In genomic region chr3:104863786-104864650, GRCm38 (mm10) we compare ENCODE assay signal across 8 mouse cellular contexts. TPM values are rescaled to one million over a fixed set of nuclear protein-coding genes. Genes with fewer than 3 reads are reported as not detected.
DNase-seq lines count a peak whose midpoint lies in the region; ATAC-seq and TF ChIP-seq lines count a peak whose summit lies in the region.

TSS of gene St7l (plus strand) at chr3:104864005.
TSS of gene Capza1 (minus strand) at chr3:104864505.

- WGBS in forebrain, embryonic 10.5 days, result under 1% methylated on average over 43 of the region's 43 CpGs
- under 1% methylated on average over 42 of the region's 43 CpGs for WGBS in heart, embryonic 16.5 days
- under 1% methylated on average over 43 of the region's 43 CpGs for WGBS in liver, embryonic 15.5 days (ENCODE audit: insufficient replicate concordance)
- under 1% methylated on average over 43 of the region's 43 CpGs for WGBS in neural tube, embryonic 14.5 days

- TF ChIP-seq EP300 in CH12.LX (IDR thresholded peaks at IDR 0.05; ENCODE audit: low read length), result no peak

- peaks cover 59% of the 10 kb centered on the region for H3K79me2 ChIP-seq in CH12.LX (replicated peaks; ENCODE audit: control insufficient read depth, extremely low read depth, insufficient read depth, poor library complexity, severe bottlenecking)

- no peak; the same call in 1 of the 2 replicates for TF ChIP-seq RAD21 in CH12.LX (IDR thresholded peaks at IDR 0.05; ENCODE audit: low read depth, low read length)

- H3K27me3 ChIP-seq in CH12.LX (replicated peaks), result no peaks in the 10 kb centered on the region
- H3K27me3 ChIP-seq in forebrain, embryonic 10.5 days (ENCODE audit: poor library complexity, severe bottlenecking), result no peaks in the 10 kb centered on the region
- no peaks in the 10 kb centered on the region for H3K27me3 ChIP-seq in heart, embryonic 16.5 days (ENCODE audit: control insufficient read depth, insufficient read depth, low read length)
- H3K27me3 ChIP-seq in liver, embryonic 15.5 days, result no peaks in the 10 kb centered on the region
- no peaks in the 10 kb centered on the region for H3K27me3 ChIP-seq in neural tube, embryonic 14.5 days (ENCODE audit: control insufficient read depth, insufficient read depth, low read length)

- ATAC-seq in heart, embryonic 16.5 days (replicated peaks; ENCODE audit: extremely low read depth, insufficient read depth, low FRiP score), result peak; percentile 95
- peak; percentile 93 for ATAC-seq in liver, embryonic 15.5 days (ENCODE audit: insufficient read depth)
- ATAC-seq in neural tube, embryonic 14.5 days (ENCODE audit: low read depth), result peak; percentile 98

- no peak for TF ChIP-seq CTCF in CH12.LX (conservative IDR thresholded peaks at IDR 0.05 in 1 of 2, IDR thresholded peaks at IDR 0.05 in 1 of 2; ENCODE audit: low read depth in 2 of 2, low read length in 2 of 2)

- H3K27ac ChIP-seq in CH12.LX (ENCODE audit: insufficient read depth, low read depth), result peak within 1 kb of the TSS; percentile 72
- H3K27ac ChIP-seq in forebrain, embryonic 10.5 days, result peak within 1 kb of the TSS; percentile 93
- H3K27ac ChIP-seq in heart, embryonic 16.5 days (ENCODE audit: low read length), result peak within 1 kb of the TSS; percentile 99
- H3K27ac ChIP-seq in liver, embryonic 15.5 days (replicated peaks), result peak within 1 kb of the TSS; percentile 93
- peak within 1 kb of the TSS; percentile 94 for H3K27ac ChIP-seq in neural tube, embryonic 14.5 days (ENCODE audit: low read depth, low read length)

- H3K4me1 ChIP-seq in CH12.LX (ENCODE audit: control insufficient read depth in 1 of 2, insufficient read depth in 2 of 2), result peaks cover 4 to 42% of the 10 kb centered on the region in 2 experiments; a peak in 2 of 4 replicates
- peaks cover 39% of the 10 kb centered on the region for H3K4me1 ChIP-seq in forebrain, embryonic 10.5 days
- H3K4me1 ChIP-seq in heart, embryonic 16.5 days (ENCODE audit: control insufficient read depth, insufficient read depth, low read length), result peaks cover 33% of the 10 kb centered on the region
- H3K4me1 ChIP-seq in liver, embryonic 15.5 days (replicated peaks), result peaks cover 56% of the 10 kb centered on the region
- peaks cover 23% of the 10 kb centered on the region for H3K4me1 ChIP-seq in neural tube, embryonic 14.5 days (ENCODE audit: control insufficient read depth, insufficient read depth, low read length)

- H3K9ac ChIP-seq in CH12.LX (ENCODE audit: insufficient read depth, low read depth), result peak within 1 kb of the TSS; percentile 90
- H3K9ac ChIP-seq in heart, embryonic 16.5 days (ENCODE audit: low read length), result peak within 1 kb of the TSS; percentile 100
- peak within 1 kb of the TSS; percentile 98 for H3K9ac ChIP-seq in liver, embryonic 15.5 days
- peak within 1 kb of the TSS; percentile 88 for H3K9ac ChIP-seq in neural tube, embryonic 14.5 days (replicated peaks; ENCODE audit: low read depth, low read length)

- dilution Hi-C loops in CH12.LX (cut with MboI; ENCODE audit: extremely low pct_ligation_motif_present, extremely low pct_unique_long_range_greater_than_20kb, low sequenced_read_pairs), result no loop called here

- H3K36me3 ChIP-seq in CH12.LX (replicated peaks in 1 of 2; ENCODE audit: control insufficient read depth in 1 of 2, insufficient read depth in 1 of 2, low read length in 1 of 2), result peaks cover 0 to 16% of the 10 kb centered on the region in 2 experiments
- H3K36me3 ChIP-seq in forebrain, embryonic 10.5 days (replicated peaks), result peaks cover 26% of the 10 kb centered on the region
- H3K36me3 ChIP-seq in heart, embryonic 16.5 days (ENCODE audit: control insufficient read depth, insufficient read depth), result peaks cover 4% of the 10 kb centered on the region; the same call in 1 of the 2 replicates
- peaks cover 8% of the 10 kb centered on the region; the same call in 1 of the 2 replicates for H3K36me3 ChIP-seq in liver, embryonic 15.5 days (replicated peaks)
- no peaks in the 10 kb centered on the region; the same call in 1 of the 2 replicates for H3K36me3 ChIP-seq in neural tube, embryonic 14.5 days (ENCODE audit: control insufficient read depth, insufficient read depth, low read length)

- in situ Hi-C loops in CH12.LX (cut with MboI; ENCODE audit: low pct_ligation_motif_present, low pct_unique_long_range_greater_than_20kb, low sequenced_read_pairs), result loop anchor here (5.0 kb wide), 1 partner anchor 72 kb away; no protein-coding TSS in a partner anchor

- no peaks in the 10 kb centered on the region for H3K9me3 ChIP-seq in CH12.LX (replicated peaks; ENCODE audit: low read length)
- no peaks in the 10 kb centered on the region for H3K9me3 ChIP-seq in forebrain, embryonic 10.5 days
- H3K9me3 ChIP-seq in heart, embryonic 16.5 days (replicated peaks; ENCODE audit: control insufficient read depth, low read length), result no peaks in the 10 kb centered on the region
- H3K9me3 ChIP-seq in liver, embryonic 15.5 days (replicated peaks), result no peaks in the 10 kb centered on the region
- no peaks in the 10 kb centered on the region for H3K9me3 ChIP-seq in neural tube, embryonic 14.5 days (ENCODE audit: control insufficient read depth, low read length)

- H3K4me2 ChIP-seq in CH12.LX (ENCODE audit: insufficient read depth, low read depth, poor library complexity, severe bottlenecking), result peak within 1 kb of the TSS; percentile 96
- H3K4me2 ChIP-seq in heart, embryonic 16.5 days (ENCODE audit: low read depth, low read length), result peak within 1 kb of the TSS; percentile 89
- peak within 1 kb of the TSS; percentile 79 for H3K4me2 ChIP-seq in liver, embryonic 15.5 days
- peak within 1 kb of the TSS; percentile 68 for H3K4me2 ChIP-seq in neural tube, embryonic 14.5 days (ENCODE audit: low read depth, low read length)

- TF ChIP-seq POLR2A in CH12.LX (IDR thresholded peaks at IDR 0.05; ENCODE audit: low read depth, low read length), result peak; percentile 86

- peak; percentile 77 for DNase-seq in CH12.LX (ENCODE audit: extremely low read depth)
- peak; percentile 66 for DNase-seq in c-Kit-positive CD71-negative TER-119-negative erythroid progenitor cells, embryonic 14.5 days (ENCODE audit: low read depth)
- peak; percentile 88 for DNase-seq in forebrain, embryonic 10.5 days (ENCODE audit: extremely low spot score, low spot score)
- peak; percentile 93 to 94 for DNase-seq in kidney, postnatal 36 days
- peak; percentile 93 for DNase-seq in testis, postnatal 14 days (ENCODE audit: low spot score)

- H3K4me3 ChIP-seq in CH12.LX (replicated peaks in 1 of 3; ENCODE audit: low read depth in 2 of 3, low read length in 2 of 3, poor library complexity in 1 of 3), result peak within 1 kb of the TSS; percentile 67 to 85 (median 81)
- peak within 1 kb of the TSS; percentile 64 for H3K4me3 ChIP-seq in forebrain, embryonic 10.5 days
- H3K4me3 ChIP-seq in heart, embryonic 16.5 days (ENCODE audit: low read length), result peak within 1 kb of the TSS; percentile 100
- H3K4me3 ChIP-seq in liver, embryonic 15.5 days (replicated peaks), result peak within 1 kb of the TSS; percentile 99
- H3K4me3 ChIP-seq in neural tube, embryonic 14.5 days (ENCODE audit: low read depth, low read length), result peak within 1 kb of the TSS; percentile 76

TF ChIP-seq in CH12.LX, 34 proteins besides CTCF, POLR2A, EP300 and RAD21 (continues in another document):
- TF ChIP-seq NRF1 (IDR thresholded peaks at IDR 0.05; ENCODE audit: low read depth, low read length), result peak; percentile 65
- peak; percentile 33; the same call in 1 of the 2 replicates for TF ChIP-seq CHD2 (IDR thresholded peaks at IDR 0.05; ENCODE audit: low read length)
- peak; percentile 25 for TF ChIP-seq IRF4 (IDR thresholded peaks at IDR 0.05; ENCODE audit: low read depth, low read length)
- TF ChIP-seq KAT2A (IDR thresholded peaks at IDR 0.05; ENCODE audit: insufficient replicate concordance, low read length), result peak; percentile 66; the same call in 1 of the 2 replicates
- TF ChIP-seq SMC3 (IDR thresholded peaks at IDR 0.05; ENCODE audit: low read depth, low read length), result no peak
- no peak for TF ChIP-seq JUND (conservative IDR thresholded peaks at IDR 0.05; ENCODE audit: low read depth, low read length)
- peak; percentile 80 for TF ChIP-seq HCFC1 (IDR thresholded peaks at IDR 0.05; ENCODE audit: low read depth, low read length)
- TF ChIP-seq MEF2A (IDR thresholded peaks at IDR 0.05; ENCODE audit: borderline replicate concordance, low read depth, low read length), result no peak
- TF ChIP-seq POLR2AphosphoS2 (IDR thresholded peaks at IDR 0.05; ENCODE audit: low read depth, low read length), result no peak; the same call in 1 of the 2 replicates
- TF ChIP-seq JUN (IDR thresholded peaks at IDR 0.05; ENCODE audit: insufficient read depth, low read depth, low read length), result no peak
- TF ChIP-seq RCOR1 (conservative IDR thresholded peaks at IDR 0.05; ENCODE audit: low read depth, low read length), result no peak
- TF ChIP-seq TCF12 (IDR thresholded peaks at IDR 0.05; ENCODE audit: low read depth, low read length), result peak; percentile 88
- no peak; the same call in 1 of the 2 replicates for TF ChIP-seq GABPA (IDR thresholded peaks at IDR 0.05; ENCODE audit: insufficient replicate concordance, low read depth, low read length)
- TF ChIP-seq CHD1 (IDR thresholded peaks at IDR 0.05; ENCODE audit: low read depth, low read length), result no peak
- peak; percentile 56; the same call in 1 of the 2 replicates for TF ChIP-seq MAX (IDR thresholded peaks at IDR 0.05; ENCODE audit: low read length)
- no peak for TF ChIP-seq PAX5 (IDR thresholded peaks at IDR 0.05; ENCODE audit: low read length)
- TF ChIP-seq MYC (IDR thresholded peaks at IDR 0.05; ENCODE audit: low read depth, low read length), result 0 out of 2 replicates have a peak, but pooled peaks have one; percentile 23

RNA-seq across cellular contexts. Expression of gene St7l, which starts in this region (rescaled TPM):
- total RNA-seq in CH12.LX (2012; rRNA removed) (10.3 and 10.4 TPM in 2 replicates), CH12.LX (2014; rRNA removed) (13.1 and 14.1 TPM in 2 replicates)
- polyA plus RNA-seq in CH12.LX (2012; ENCODE audit: insufficient read length, low read depth), result 6.8 and 8.1 TPM in 2 replicates
- polyA plus RNA-seq in forebrain, embryonic 10.5 days (2016; fragmentation: Nextera tagmentation; extraction: Ambion mirVana), result 30.0 and 33.7 TPM in 2 replicates
- 24.8 and 29.1 TPM in 2 replicates for polyA plus RNA-seq in heart, embryonic 16.5 days (2015; fragmentation: Nextera tagmentation; extraction: Ambion mirVana)
- polyA plus RNA-seq in liver, embryonic 15.5 days (2015; fragmentation: Nextera tagmentation; extraction: Ambion mirVana), result 11.2 and 13.9 TPM in 2 replicates
- polyA plus RNA-seq in neural tube, embryonic 14.5 days (2014; fragmentation: Nextera tagmentation; extraction: Ambion mirVana), result 39.4 and 39.5 TPM in 2 replicates

RNA-seq across cellular contexts. Expression of gene Capza1, which starts in this region (rescaled TPM):
- total RNA-seq in CH12.LX (2012; rRNA removed), result 113 and 139 TPM in 2 replicates
- total RNA-seq in CH12.LX (2014; rRNA removed), result 288 and 317 TPM in 2 replicates
- 120 and 140 TPM in 2 replicates for polyA plus RNA-seq in CH12.LX (2012; ENCODE audit: insufficient read length, low read depth)
- polyA plus RNA-seq in forebrain, embryonic 10.5 days (2016; fragmentation: Nextera tagmentation; extraction: Ambion mirVana), result 206 and 214 TPM in 2 replicates
- 170 and 187 TPM in 2 replicates for polyA plus RNA-seq in heart, embryonic 16.5 days (2015; fragmentation: Nextera tagmentation; extraction: Ambion mirVana)
- polyA plus RNA-seq in liver, embryonic 15.5 days (2015; fragmentation: Nextera tagmentation; extraction: Ambion mirVana), result 79.3 and 80.7 TPM in 2 replicates
- 154 and 187 TPM in 2 replicates for polyA plus RNA-seq in neural tube, embryonic 14.5 days (2014; fragmentation: Nextera tagmentation; extraction: Ambion mirVana)

Comparison
In these comparisons a context has a peak if more than half of its experiments do, and no peak if none do; other contexts are left out.
1. Peak in every context shown above with its lines: DNase-seq, ATAC-seq, H3K4me3 ChIP-seq and H3K27ac ChIP-seq.